Mouse (Mus musculus) CH12.LX (cell line): ENCODE results near the gene Ippk. TPM values are rescaled to one million over a fixed set of nuclear protein-coding genes. Genes with fewer than 3 reads are reported as not detected.

Source experiments
- DNase-seq: peaks from one replicate; pipeline ENCODE4 v3.0.0-alpha.2; 2013; ENCODE audit errors: extremely low read depth
- H3K27ac ChIP-seq: 2 replicates; pipeline ENCODE4 v1.5.1; 2012; ENCODE audit warnings: low read depth, mild to moderate bottlenecking, control low read depth, moderate library complexity; ENCODE audit not compliant: insufficient read depth
- H3K27me3 ChIP-seq: replicated peaks from 2 replicates; pipeline ENCODE3; 2012; ENCODE audit warnings: inconsistent platforms
- H3K36me3 ChIP-seq, 2 experiments: replicated peaks in 1 of 2; 2 replicates each; pipeline versions ENCODE3 to v1.6.1; 2012; ENCODE audit warnings: inconsistent platforms in 1 of 2, low read length in 1 of 2, mild to moderate bottlenecking in 1 of 2, mixed read lengths in 1 of 2, moderate library complexity in 1 of 2; ENCODE audit not compliant: control insufficient read depth in 1 of 2, insufficient read depth in 1 of 2
- H3K4me1 ChIP-seq, 2 experiments: 2 replicates each; pipeline ENCODE4 v1.6.1; 2012; ENCODE audit warnings: inconsistent platforms in 1 of 2, moderate library complexity in 1 of 2; ENCODE audit not compliant: insufficient read depth in 2 of 2, control insufficient read depth in 1 of 2
- H3K4me2 ChIP-seq: 2 replicates; pipeline ENCODE4 v1.6.1; 2012; ENCODE audit warnings: low read depth, mild to moderate bottlenecking, control low read depth; ENCODE audit not compliant: poor library complexity, insufficient read depth, severe bottlenecking
- H3K4me3 ChIP-seq, 3 experiments: fragments of 150-350 bp in 1 of 3; sonication (generic) in 1 of 3; replicated peaks in 1 of 3; 2 replicates each; pipeline versions ENCODE3 to v1.5.1; 2011 to 2012; ENCODE audit warnings: low read depth in 2 of 3, low read length in 2 of 3, mild to moderate bottlenecking in 2 of 3, moderate library complexity in 2 of 3, control low read depth in 1 of 3, improper control_type of control experiment in 1 of 3, inconsistent platforms in 1 of 3, mixed read lengths in 1 of 3; ENCODE audit not compliant: poor library complexity in 1 of 3
- H3K79me2 ChIP-seq: replicated peaks from 2 replicates; pipeline ENCODE4 v1.6.1; 2012; ENCODE audit warnings: mild to moderate bottlenecking, moderate library complexity; ENCODE audit not compliant: control insufficient read depth, poor library complexity, insufficient read depth, severe bottlenecking; ENCODE audit errors: extremely low read depth
- H3K9ac ChIP-seq: 2 replicates; pipeline ENCODE4 v1.6.1; 2012; ENCODE audit warnings: low read depth, mild to moderate bottlenecking, control low read depth, moderate library complexity; ENCODE audit not compliant: insufficient read depth
- H3K9me3 ChIP-seq: replicated peaks from 2 replicates; pipeline ENCODE3; 2012; ENCODE audit warnings: low read length, inconsistent platforms, mixed read lengths
- BHLHE40 ChIP-seq: IDR thresholded peaks from 2 replicates; pipeline ENCODE4 v1.6.1; 2011; ENCODE audit warnings: mild to moderate bottlenecking, low read depth, low read length, improper control_type of control experiment
- CHD1 ChIP-seq: IDR thresholded peaks from 2 replicates; pipeline ENCODE4 v1.6.1; 2012; ENCODE audit warnings: low read depth, low read length, improper control_type of control experiment, inconsistent platforms
- CHD2 ChIP-seq: IDR thresholded peaks from 2 replicates; pipeline ENCODE4 v1.6.1; 2011; ENCODE audit warnings: low read length, improper control_type of control experiment
- ETS1 ChIP-seq: conservative IDR thresholded peaks from 2 replicates; pipeline ENCODE4 v1.6.1; 2012; ENCODE audit warnings: low read depth, mild to moderate bottlenecking, inconsistent platforms, low read length, improper control_type of control experiment, moderate library complexity
- JUN ChIP-seq: IDR thresholded peaks from 2 replicates; pipeline ENCODE4 v1.6.1; 2011; ENCODE audit warnings: low read depth, mild to moderate bottlenecking, low read length, improper control_type of control experiment, moderate library complexity; ENCODE audit not compliant: insufficient read depth
- JUND ChIP-seq: conservative IDR thresholded peaks from 2 replicates; pipeline ENCODE4 v1.6.1; 2011; ENCODE audit warnings: low read depth, low read length, improper control_type of control experiment
- MEF2A ChIP-seq: IDR thresholded peaks from 2 replicates; pipeline ENCODE4 v1.6.1; 2014; ENCODE audit warnings: low read depth, mild to moderate bottlenecking, inconsistent platforms, low read length, improper control_type of control experiment, borderline replicate concordance
- RAD21 ChIP-seq: IDR thresholded peaks from 2 replicates; pipeline ENCODE4 v1.6.1; 2011; ENCODE audit warnings: low read depth, mild to moderate bottlenecking, low read length, improper control_type of control experiment, moderate library complexity
- TBP ChIP-seq: conservative IDR thresholded peaks from 2 replicates; pipeline ENCODE4 v1.6.1; 2011; ENCODE audit warnings: low read depth, low read length, improper control_type of control experiment
- UBTF ChIP-seq: IDR thresholded peaks from 2 replicates; pipeline ENCODE4 v1.6.1; 2012; ENCODE audit warnings: low read depth, mild to moderate bottlenecking, inconsistent platforms, low read length, improper control_type of control experiment, moderate library complexity
- USF1 ChIP-seq: IDR thresholded peaks from 2 replicates; pipeline ENCODE4 v1.6.1; 2014; ENCODE audit warnings: low read depth, mild to moderate bottlenecking, inconsistent platforms, low read length, improper control_type of control experiment
- ZMIZ1 ChIP-seq: IDR thresholded peaks from 2 replicates; pipeline ENCODE4 v1.6.1; 2012; ENCODE audit warnings: low read depth, mild to moderate bottlenecking, inconsistent platforms, low read length, improper control_type of control experiment
- dilution Hi-C: fragments of 300-500 bp; cut with MboI; formaldehyde crosslinking; loops from 2 replicates; pipeline ENCODE4 v1.14.3; 2020; ENCODE audit warnings: low sequenced_read_pairs; ENCODE audit not compliant: extremely low pct_unique_long_range_greater_than_20kb, extremely low pct_ligation_motif_present
- in situ Hi-C: fragments of 300-500 bp; cut with MboI; formaldehyde crosslinking; loops from 3 replicates; pipeline ENCODE4 v1.14.3; 2019; ENCODE audit warnings: low sequenced_read_pairs, low pct_ligation_motif_present, low pct_unique_long_range_greater_than_20kb, mixed read lengths
- polyA plus RNA-seq: library from polyadenylated mRNA; unstranded; fragments of >175 nt; gene quantifications from 2 replicates; pipeline ENCODE4 v1.2.1, GENCODE M21; 2012; ENCODE audit warnings: low read depth; ENCODE audit not compliant: insufficient read length
- total RNA-seq, 2 experiments: library from RNA; depleted of rRNA; stranded (reverse); fragments of 300-350 nt in 1 of 2; fragments of >200 nt in 1 of 2; gene quantifications; 2 replicates each; pipeline ENCODE4 v1.2.3; 2012 to 2014

The Ippk gene
- total and polyA plus RNA-seq, 3 experiments, result 8.7 to 21.5 (median 10.3) TPM

- no peaks in the 10 kb centered on the region for H3K79me2 ChIP-seq
- no peak for TF ChIP-seq ZMIZ1
- H3K4me2 ChIP-seq, result no peak overlapping the region
- H3K9me3 ChIP-seq, result no peaks in the 10 kb centered on the region
- H3K4me1 ChIP-seq, result peaks cover 7 to 32% of the 10 kb centered on the region in 2 experiments
- dilution Hi-C loops (no loop called here), in situ Hi-C loops (no loop called here)
- DNase-seq, result no peak
- no peak overlapping the region for H3K4me3 ChIP-seq
- H3K27ac ChIP-seq, result no peak overlapping the region
- peaks cover 17 to 58% of the 10 kb centered on the region in 2 experiments for H3K36me3 ChIP-seq
- no peak overlapping the region for H3K9ac ChIP-seq
- H3K27me3 ChIP-seq, result no peaks in the 10 kb centered on the region
Measured at GRCm38 (mm10) chr13:49466393-49467075, 45.5 kb downstream of the Ippk start.

- peaks cover 17 to 49% of the 10 kb centered on the region in 2 experiments for H3K36me3 ChIP-seq
- H3K4me3 ChIP-seq, result no peak overlapping the region
- H3K4me2 ChIP-seq, result no peak overlapping the region
- in situ Hi-C loops (no loop called here), dilution Hi-C loops (no loop called here)
- no peak for TF ChIP-seq CHD2
- TF ChIP-seq MEF2A, result no peak
- TF ChIP-seq ETS1, result peak; percentile 64
- no peak for TF ChIP-seq JUND
- no peak for TF ChIP-seq RAD21
- no peak for TF ChIP-seq CHD1
- TF ChIP-seq, all 38 proteins: peak for 1
- Histone ChIP-seq H3K27me3 (no peaks in the 10 kb centered on the region), H3K27ac (no peak overlapping the region), H3K4me1 (peaks cover 7 to 29% of the 10 kb centered on the region in 2 experiments), H3K9ac (no peak overlapping the region), H3K9me3 (no peaks in the 10 kb centered on the region), H3K79me2 (no peaks in the 10 kb centered on the region)
- DNase-seq, result peak; percentile 41
Measured at GRCm38 (mm10) chr13:49467585-49467984, 46.5 kb downstream of the Ippk start.

- Histone ChIP-seq H3K9me3 (no peaks in the 10 kb centered on the region), H3K9ac (no peak overlapping the region), H3K27ac (no peak overlapping the region), H3K4me3 (no peak overlapping the region), H3K4me1 (peaks cover 7 to 21% of the 10 kb centered on the region in 2 experiments), H3K4me2 (no peak overlapping the region), H3K79me2 (no peaks in the 10 kb centered on the region), H3K36me3 (peaks cover 14 to 39% of the 10 kb centered on the region in 2 experiments)
- in situ Hi-C loops, result no loop called here
- TF ChIP-seq TBP, result no peak
- no peak for TF ChIP-seq UBTF
- no peak for TF ChIP-seq USF1
- TF ChIP-seq JUN, result no peak
- no peak for TF ChIP-seq JUND
- TF ChIP-seq BHLHE40, result no peak
- TF ChIP-seq, all 38 proteins: peak for 0
- dilution Hi-C loops, result no loop called here
- no peaks in the 10 kb centered on the region for H3K27me3 ChIP-seq
- DNase-seq, result no peak
Measured at GRCm38 (mm10) chr13:49469002-49469401, 48.0 kb downstream of the Ippk start.
